Mouse (Mus musculus) fibroblast of lung, adult 2 months (primary cell): ENCODE data around the gene Pde4c.

Experiments used
- DNase-seq: peaks from one replicate; pipeline ENCODE4 v3.0.0-alpha.2; 2011; ENCODE audit warnings: low read depth

Pde4c gene

DNA sequence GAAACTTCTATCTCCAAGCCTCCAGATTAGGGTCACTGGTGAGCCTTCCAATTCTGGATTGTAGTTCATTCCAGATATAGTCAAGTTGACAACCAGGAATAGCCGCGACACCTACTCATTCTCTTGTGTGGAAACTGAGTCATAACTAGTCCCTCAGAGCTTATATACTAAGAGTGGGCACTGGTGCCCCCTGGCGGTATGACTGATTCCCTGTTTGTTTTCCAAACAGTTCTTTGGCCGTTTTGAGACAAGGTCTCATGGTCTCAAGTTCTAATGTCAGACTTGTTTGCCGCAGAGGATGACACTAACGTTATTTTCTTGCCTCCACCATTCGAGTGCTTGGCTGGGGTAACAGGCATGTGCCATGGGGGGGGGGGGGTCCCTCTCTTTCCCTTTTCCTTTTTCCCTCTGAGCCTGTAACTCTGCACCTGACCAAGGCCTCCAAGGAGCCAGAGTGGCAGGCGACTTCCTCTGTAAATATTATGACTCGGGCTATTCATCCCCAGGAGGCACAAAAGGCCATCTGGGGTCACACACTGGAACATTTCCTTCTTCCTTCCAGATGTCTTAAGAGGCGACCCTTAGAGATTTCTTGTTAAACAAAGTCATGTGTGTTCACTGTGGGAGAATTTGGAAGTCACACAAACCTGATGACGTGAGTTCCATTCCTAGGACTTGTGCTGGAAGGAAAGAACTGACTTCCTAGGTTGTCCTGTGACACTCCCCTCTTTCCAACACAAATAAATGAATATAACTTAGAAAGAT is 28.7 kb downstream of the Pde4c start:
- DNase-seq, result no peak

- no peak for DNase-seq
Observed at GRCm38 (mm10) chr8:70753151-70753550, 29.6 kb downstream of the Pde4c start.

- DNase-seq, result peak; percentile 99
Observed at GRCm38 (mm10) chr8:70754043-70754870, 30.7 kb downstream of the Pde4c start, which contains the start of gene Rab3a. Gene Rab3a (plus strand): TSS chr8:70754679.

DNA sequence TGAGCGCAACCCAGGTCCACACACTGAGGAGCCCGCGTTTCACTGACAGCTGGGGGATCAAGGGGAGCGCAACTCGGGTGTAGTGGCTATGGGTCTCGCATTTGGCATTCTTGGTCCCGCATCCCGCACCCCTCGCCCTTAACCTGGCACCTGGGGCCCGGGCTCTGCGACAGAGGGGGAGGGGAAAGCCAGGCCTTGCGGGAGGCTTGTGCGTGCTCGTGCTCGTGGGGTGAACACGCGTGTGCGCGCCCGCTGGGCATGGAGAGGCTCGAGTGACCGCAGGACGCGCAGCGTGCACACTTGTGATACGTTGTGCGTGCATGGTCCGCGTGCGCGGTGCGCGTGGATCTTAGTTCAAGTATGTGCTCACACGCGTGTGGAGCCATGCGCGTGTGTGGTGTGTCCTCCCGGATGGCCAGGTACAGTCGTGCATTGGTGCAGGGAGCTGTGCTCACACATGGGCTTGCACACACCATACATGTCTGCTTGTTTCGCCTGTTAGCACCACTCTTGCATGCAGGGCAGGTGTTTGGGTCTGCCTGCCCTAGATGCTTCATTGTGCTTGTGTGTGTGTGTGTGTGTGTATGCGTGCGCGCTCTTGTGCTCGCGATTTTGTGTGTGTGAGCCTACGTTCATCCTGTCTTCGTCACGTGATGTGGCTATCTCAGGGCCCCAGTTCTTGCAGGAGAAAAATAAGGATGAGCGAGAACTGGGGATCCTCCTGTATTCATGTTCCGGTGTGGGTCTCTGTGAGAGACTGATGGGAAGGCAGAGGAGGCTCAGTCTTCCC is 31.5 kb downstream of the Pde4c start:
- DNase-seq, result no peak

- DNase-seq, result no peak
Observed at GRCm38 (mm10) chr8:70755661-70756475, 32.3 kb downstream of the Pde4c start.

DNA sequence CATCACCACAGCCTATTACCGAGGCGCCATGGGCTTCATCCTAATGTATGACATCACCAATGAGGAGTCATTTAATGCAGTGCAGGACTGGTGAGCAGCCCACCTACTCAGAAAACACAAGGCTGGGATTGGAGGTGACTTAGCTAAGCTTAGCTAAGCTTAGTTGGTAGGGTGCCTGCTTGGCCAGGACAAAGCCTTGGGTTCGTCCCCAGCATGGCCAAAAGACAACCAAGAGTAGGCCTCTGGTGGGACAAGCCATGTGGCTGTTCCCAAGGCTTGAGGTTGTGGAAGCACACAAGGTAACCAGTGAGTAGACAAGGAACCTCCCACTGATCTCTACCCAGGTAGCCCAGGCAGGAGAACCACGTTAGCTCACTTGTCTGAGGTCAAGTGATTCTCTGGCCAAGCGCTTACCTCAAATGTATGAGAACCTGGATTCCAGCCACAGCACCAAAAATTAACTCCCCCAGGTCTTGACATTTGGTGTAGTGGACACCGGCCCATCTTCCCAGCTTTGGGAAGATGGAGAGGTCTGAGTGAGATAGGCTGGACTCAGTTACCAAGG is 33.0 kb downstream of the Pde4c start:
- no peak for DNase-seq

DNA sequence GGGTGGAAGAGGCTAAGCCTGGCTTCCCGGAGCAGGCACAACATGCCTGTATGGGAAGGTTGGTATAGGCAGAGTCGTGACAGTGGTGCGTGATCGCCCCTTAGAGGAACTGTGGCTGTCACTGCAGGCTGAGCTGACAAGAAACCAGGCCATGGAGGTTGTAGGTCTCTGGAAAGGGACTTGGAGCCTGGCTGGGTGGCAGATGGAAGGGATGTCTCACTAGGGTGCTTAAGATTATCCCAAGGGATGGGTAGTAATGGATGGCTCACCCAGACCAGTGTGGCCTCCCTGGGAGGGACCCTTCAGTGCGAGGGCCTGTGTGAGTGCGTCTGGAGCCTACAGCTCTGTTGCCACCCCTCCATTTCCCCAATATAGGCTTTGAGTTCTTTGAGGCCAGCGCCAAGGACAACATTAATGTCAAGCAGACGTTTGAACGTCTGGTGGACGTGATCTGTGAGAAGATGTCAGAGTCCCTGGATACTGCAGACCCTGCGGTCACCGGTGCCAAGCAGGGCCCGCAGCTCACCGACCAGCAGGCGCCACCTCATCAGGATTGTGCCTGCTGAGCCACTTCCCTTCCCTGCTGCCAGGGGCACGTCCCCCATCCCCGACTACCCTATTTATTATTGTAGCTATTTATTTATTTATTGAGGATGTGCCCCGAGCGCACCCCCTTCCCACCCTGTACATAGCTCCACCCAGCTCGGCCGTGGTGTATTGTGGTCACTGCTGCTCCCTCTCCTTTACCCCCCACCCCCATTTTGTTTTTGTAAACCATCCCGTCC is 34.2 kb downstream of the Pde4c start:
- DNase-seq, result no peak

DNA sequence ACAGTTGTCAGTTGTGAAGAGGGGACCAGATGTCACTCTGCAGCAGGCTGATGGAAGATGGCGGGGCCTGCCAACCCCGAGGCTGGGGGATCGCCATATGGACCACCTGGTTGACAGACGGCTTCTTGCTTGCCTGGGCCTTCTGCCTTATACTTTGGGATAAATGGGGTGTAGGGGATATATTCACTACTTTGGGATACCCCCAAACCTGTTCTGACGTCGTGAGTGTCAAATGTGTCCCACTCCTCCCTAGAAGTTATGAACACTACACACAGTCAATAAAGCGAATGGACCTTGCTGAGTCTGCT is 34.7 kb downstream of the Pde4c start:
- DNase-seq, result no peak

DNA sequence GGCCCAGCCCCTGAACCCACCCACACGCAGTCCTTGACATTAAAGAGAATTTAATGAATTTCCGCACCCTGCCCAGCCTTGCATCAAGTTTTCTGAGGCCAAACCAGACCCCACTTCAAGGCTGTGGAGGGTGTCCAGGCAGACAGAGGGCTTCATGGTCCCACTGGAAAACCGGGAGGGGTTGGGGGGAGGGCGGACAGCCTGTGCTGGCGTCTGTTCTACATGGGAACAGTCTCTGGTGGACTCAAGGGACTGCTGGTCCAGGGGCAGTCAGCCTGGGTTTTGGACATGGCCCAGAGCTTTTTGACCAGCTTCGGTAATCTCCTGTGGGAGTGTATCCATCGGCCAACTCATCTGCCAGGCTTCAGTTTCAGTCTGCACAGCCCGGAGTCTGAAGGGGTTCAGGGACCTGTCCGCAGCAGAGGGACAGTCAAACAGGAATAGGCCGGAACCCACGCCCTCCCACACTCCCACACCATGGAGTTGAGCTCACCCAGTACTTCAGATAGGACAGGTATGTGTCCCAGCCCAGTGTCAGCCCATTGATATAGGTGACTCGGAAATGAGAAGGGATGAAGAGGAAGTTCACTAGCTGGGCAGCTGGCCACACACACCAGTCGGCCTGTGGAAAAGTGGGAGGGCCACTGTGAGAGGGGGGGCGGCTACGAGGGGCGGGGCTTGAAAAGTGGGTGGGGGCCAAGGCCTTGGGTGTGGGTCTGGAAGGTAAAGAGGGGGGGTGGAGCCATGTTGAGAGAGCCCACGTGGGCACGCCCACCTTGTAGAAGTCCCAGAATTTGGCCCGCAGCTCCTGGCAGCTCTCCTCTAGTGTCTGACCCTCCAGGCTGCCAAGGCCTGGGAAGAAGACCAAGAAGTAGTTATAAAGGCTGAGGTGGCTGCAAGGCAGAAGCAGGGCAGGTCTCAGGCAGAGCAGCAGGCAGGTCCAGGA is 35.4 kb downstream of the Pde4c start:
- no peak for DNase-seq

GRCm38 (mm10) chr8:70760350-70760749 is 36.8 kb downstream of the Pde4c start:
- DNase-seq, result no peak

- peak; percentile 98 for DNase-seq
Observed at GRCm38 (mm10) chr8:70760775-70761406, 37.4 kb downstream of the Pde4c start, which contains the start of gene Mpv17l2. Gene Mpv17l2 (minus strand): TSS chr8:70760946.

GRCm38 (mm10) chr8:70762118-70762517 is 38.6 kb downstream of the Pde4c start:
- DNase-seq, result no peak

GRCm38 (mm10) chr8:70763354-70763753 is 39.8 kb downstream of the Pde4c start:
- DNase-seq, result no peak

- no peak for DNase-seq
Observed at GRCm38 (mm10) chr8:70764026-70764425, 40.5 kb downstream of the Pde4c start.

DNA sequence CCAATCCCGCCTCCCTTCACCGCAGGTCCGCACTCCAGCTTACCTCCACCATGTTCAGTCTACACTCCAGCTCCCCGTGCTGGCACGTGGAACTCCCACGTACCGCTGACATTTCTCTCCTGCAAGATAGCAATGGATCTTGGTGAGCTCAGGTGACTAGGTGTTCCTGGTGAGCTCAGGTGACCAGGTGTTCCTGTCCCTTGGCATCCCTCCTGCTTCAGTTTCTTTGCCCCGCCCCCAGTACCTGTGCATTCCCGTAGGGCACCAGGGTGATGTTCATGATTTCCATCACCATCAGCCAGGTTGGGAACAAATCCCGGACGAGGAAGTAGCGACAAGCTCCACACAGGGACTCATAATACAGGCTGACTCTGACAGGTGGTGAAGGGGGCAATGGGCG is 41.2 kb downstream of the Pde4c start:
- DNase-seq, result no peak

DNA sequence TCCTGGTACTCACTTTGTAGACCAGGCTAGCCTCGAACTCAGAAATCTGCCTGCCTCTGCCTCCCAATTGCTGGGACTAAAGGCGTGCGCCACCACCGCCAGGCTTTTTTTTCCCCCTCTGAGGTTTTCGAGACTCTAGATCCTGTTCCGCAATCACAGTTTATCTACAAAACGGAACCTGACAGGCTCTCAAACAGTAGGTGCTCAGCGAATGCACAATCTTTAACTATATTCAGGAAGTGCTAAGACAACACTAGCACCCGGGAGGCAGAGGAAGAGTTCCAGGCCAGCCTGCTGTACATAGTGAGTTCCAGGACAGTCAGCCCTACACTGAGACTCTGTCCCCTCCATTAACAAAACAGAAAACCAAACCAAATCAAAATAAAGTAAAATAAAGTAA is 41.8 kb downstream of the Pde4c start:
- no peak for DNase-seq

DNA sequence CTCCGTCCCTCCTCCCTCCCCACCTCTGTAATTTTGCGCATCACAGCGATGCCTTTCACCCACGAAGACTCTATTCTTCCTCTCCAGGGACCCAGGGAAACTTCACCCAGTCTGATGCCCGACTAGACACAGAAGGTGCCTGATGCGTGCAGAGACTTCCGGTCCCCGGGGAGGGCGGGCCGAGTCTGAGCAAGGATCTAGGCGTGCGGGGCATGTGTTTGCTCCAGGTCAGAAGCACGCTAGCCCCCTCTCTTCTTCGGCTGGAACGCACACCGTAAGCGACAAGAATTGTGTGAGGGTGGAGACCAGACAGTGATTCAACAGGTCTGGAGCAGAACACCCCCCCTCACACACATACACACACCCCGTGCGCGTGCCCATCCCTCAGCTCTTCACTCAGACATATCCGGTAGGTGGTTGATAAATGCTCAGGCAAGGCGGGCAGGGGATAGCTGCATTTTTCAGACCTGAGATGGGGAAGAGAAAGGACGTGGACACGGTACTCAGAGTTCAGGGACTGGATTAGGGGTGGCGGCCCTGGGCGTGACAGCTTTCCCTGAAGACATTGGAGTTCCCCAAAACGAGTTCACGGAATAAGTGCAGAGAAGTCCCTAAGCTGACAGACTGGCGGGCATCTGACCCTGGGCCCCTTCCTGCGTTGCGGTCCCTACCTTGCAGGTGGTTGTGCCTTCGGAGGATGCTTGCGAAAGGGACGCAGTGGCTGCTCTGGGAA is 42.5 kb downstream of the Pde4c start:
- DNase-seq, result no peak
